Mouse (Mus musculus): ENCODE data around the gene Dnajc16. TPM values are rescaled to one million over a fixed set of nuclear protein-coding genes. Genes with fewer than 3 reads are reported as not detected.
A peak's percentile ranks its signal among the peaks of the same experiment; 100 is the strongest.

Dnajc16 gene
- total RNA-seq (2012; rRNA removed) (3.2 and 3.4 TPM in 2 replicates), polyA plus RNA-seq (2012; ENCODE audit: insufficient read depth in 1 of 2, insufficient read length in 2 of 2, low read depth in 1 of 2, low replicate concordance in 2 of 2, missing spikeins in 1 of 2) (1 to 10 TPM in 1 of 2 experiments, not detected in 1; 6.8 TPM)

DNA sequence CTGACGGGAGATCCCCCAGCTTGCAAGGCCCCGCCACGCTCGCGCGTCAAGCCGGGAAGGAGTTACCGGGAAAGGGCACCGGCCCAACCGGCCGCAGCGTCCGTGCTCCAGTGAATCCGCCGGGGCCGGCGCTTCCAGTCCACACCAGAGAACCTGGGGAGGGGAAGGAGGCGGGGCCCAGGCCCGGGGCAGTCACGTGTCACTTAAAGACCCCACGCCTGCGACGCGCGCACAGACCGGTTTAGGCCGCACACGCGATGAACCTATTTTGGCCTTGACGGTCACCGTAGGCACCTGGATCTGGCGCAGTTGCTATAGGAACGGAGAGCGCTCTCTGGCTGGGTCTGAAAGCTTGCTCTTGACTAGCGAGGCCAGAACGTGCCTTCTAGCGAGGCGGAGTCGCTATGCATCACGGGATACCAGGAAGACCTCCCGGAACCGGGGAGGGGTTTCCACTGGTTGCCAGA lies at the start of gene Dnajc16:
TSS of gene Dnajc16 (minus strand) at position 408 of the 467 bp plus-strand sequence.
- no peaks in the 10 kb centered on the region for H3K9me3 ChIP-seq (replicated peaks; ENCODE audit: insufficient read depth, low read length)
- DNase-seq (ENCODE audit: low read depth, low spot score): peak; percentile 99
- TF ChIP-seq RCOR1 (IDR thresholded peaks at IDR 0.05; ENCODE audit: low read depth, low read length) (no peak), MAX (IDR thresholded peaks at IDR 0.05; ENCODE audit: low read length) (peak; percentile 99), TBP (IDR thresholded peaks at IDR 0.05; ENCODE audit: low read depth, low read length) (peak; percentile 73), ZMIZ1 (IDR thresholded peaks at IDR 0.05; ENCODE audit: low read depth, low read length) (0 out of 2 replicates have a peak, but pooled peaks have one; percentile 57), TAL1 (IDR thresholded peaks at IDR 0.05; ENCODE audit: low read length) (no peak), NELFE (IDR thresholded peaks at IDR 0.05; ENCODE audit: low read depth, low read length) (peak; percentile 78), MYB (IDR thresholded peaks at IDR 0.05; ENCODE audit: low read depth, low read length) (0 out of 2 replicates have a peak, but pooled peaks have one; percentile 9), CTCF (IDR thresholded peaks at IDR 0.05 in 2 of 3, conservative IDR thresholded peaks at IDR 0.05 in 1 of 3; ENCODE audit: control insufficient read depth in 1 of 3, insufficient read depth in 1 of 3, low read depth in 2 of 3, low read length in 3 of 3, poor library complexity in 1 of 3, severe bottlenecking in 1 of 3) (no peak), USF2 (IDR thresholded peaks at IDR 0.05; ENCODE audit: borderline replicate concordance in 1 of 2, insufficient read depth in 1 of 2, low read depth in 1 of 2, low read length in 2 of 2) (peak; percentile 87 to 97), HCFC1 (IDR thresholded peaks at IDR 0.05; ENCODE audit: low read depth, low read length) (peak; percentile 95), RAD21 (IDR thresholded peaks at IDR 0.05; ENCODE audit: low read depth, low read length) (no peak), ZNF384 (IDR thresholded peaks at IDR 0.05; ENCODE audit: low read depth, low read length) (no peak), MAZ (IDR thresholded peaks at IDR 0.05; ENCODE audit: low read depth, low read length) (peak; percentile 90), CHD1 (IDR thresholded peaks at IDR 0.05; ENCODE audit: low read depth, low read length) (no peak), UBTF (IDR thresholded peaks at IDR 0.05; ENCODE audit: borderline replicate concordance, insufficient read depth, low read depth, low read length) (no peak), ZKSCAN1 (IDR thresholded peaks at IDR 0.05; ENCODE audit: low read depth, low read length) (no peak), E2F4 (IDR thresholded peaks at IDR 0.05; ENCODE audit: borderline replicate concordance, low read depth, low read length) (no peak), ZC3H11A (IDR thresholded peaks at IDR 0.05; ENCODE audit: low read depth, low read length) (no peak), GATA1 (IDR thresholded peaks at IDR 0.05; ENCODE audit: low read depth, low read length) (0 out of 2 replicates have a peak, but pooled peaks have one; percentile 4), MYC (IDR thresholded peaks at IDR 0.05; ENCODE audit: low read depth, low read length) (peak; percentile 98), KAT2A (conservative IDR thresholded peaks at IDR 0.05; ENCODE audit: low read depth, low read length) (peak; percentile 66), SIN3A (IDR thresholded peaks at IDR 0.05; ENCODE audit: low read length) (peak; percentile 100), CHD2 (IDR thresholded peaks at IDR 0.05; ENCODE audit: low read length) (no peak), POLR2AphosphoS2 (IDR thresholded peaks at IDR 0.05; ENCODE audit: low read length) (0 out of 2 replicates have a peak, but pooled peaks have one; percentile 44), GABPA (IDR thresholded peaks at IDR 0.05; ENCODE audit: low read depth, low read length) (no peak; the same call in 1 of the 2 replicates), USF1 (IDR thresholded peaks at IDR 0.05; ENCODE audit: low read depth, low read length) (peak; percentile 99), POLR2AphosphoS5 (IDR thresholded peaks at IDR 0.05; ENCODE audit: borderline replicate concordance, low read depth, low read length) (no peak), TCF12 (IDR thresholded peaks at IDR 0.05; ENCODE audit: low read depth, low read length) (peak; percentile 61), MXI1 (IDR thresholded peaks at IDR 0.05; ENCODE audit: low read depth, low read length) (peak; percentile 99), JUND (IDR thresholded peaks at IDR 0.05; ENCODE audit: low read depth, low read length) (no peak), EP300 (IDR thresholded peaks at IDR 0.05; ENCODE audit: low read depth in 1 of 2, low read length in 2 of 2) (0 out of 4 replicates have a peak, but pooled peaks of 1 of the 2 experiments have one; percentile 17), SMC3 (IDR thresholded peaks at IDR 0.05; ENCODE audit: low read depth, low read length) (no peak), ETS1 (IDR thresholded peaks at IDR 0.05; ENCODE audit: low read depth, low read length) (peak; percentile 51; the same call in 1 of the 2 replicates), NRF1 (IDR thresholded peaks at IDR 0.05; ENCODE audit: insufficient read depth, low read depth, low read length, poor library complexity, severe bottlenecking) (0 out of 2 replicates have a peak, but pooled peaks have one; percentile 41), POLR2A (IDR thresholded peaks at IDR 0.05; ENCODE audit: control insufficient read depth in 1 of 2, insufficient read depth in 1 of 2, low read depth in 1 of 2, low read length in 2 of 2, poor library complexity in 1 of 2) (peak; percentile 82 to 84; a peak in 3 of 4 replicates), MAFK (IDR thresholded peaks at IDR 0.05; ENCODE audit: borderline replicate concordance, low read depth, low read length) (no peak)

More for the DNA sequence above, at the start of gene Dnajc16:
- Histone ChIP-seq H3K9ac (ENCODE audit: control insufficient read depth, low read depth, low read length, poor library complexity, severe bottlenecking) (peak within 1 kb of the TSS; percentile 87), H3K4me1 (ENCODE audit: control insufficient read depth in 1 of 2, insufficient read depth in 2 of 2, low read length in 2 of 2) (peaks cover 6 to 8% of the 10 kb centered on the region in 2 experiments), H3K27ac (ENCODE audit: control insufficient read depth, low read depth, low read length) (peak within 1 kb of the TSS; percentile 33), H3K27me3 (ENCODE audit: control insufficient read depth in 1 of 2, insufficient read depth in 2 of 2, low read length in 2 of 2) (no peaks in the 10 kb centered on the region), H3K4me3 (ENCODE audit: control insufficient read depth in 1 of 2, insufficient read depth in 1 of 2, low read depth in 2 of 2, low read length in 2 of 2) (peak within 1 kb of the TSS; percentile 78), H3K79me2 (ENCODE audit: control insufficient read depth, insufficient read depth, low read length, poor library complexity) (peaks cover 2% of the 10 kb centered on the region; the same call in 1 of the 2 replicates), H3K36me3 (ENCODE audit: control insufficient read depth in 1 of 2, insufficient read depth in 2 of 2, low read length in 2 of 2) (peaks cover 0 to 6% of the 10 kb centered on the region in 2 experiments; a peak in 2 of 4 replicates)

Data from MEL (cell line).